Mouse (Mus musculus) Patski (cell line): ENCODE measurements at regions not wholly inside any gene's neighbourhood (a gene's known extent, or its start where the extent isn't known, plus 50 kb on each side); places are given as distances from the start of the nearest gene placed in this dataset.

Source experiments
- ATAC-seq: fragments of 100-300 bp; one replicate; pipeline ENCODE4 v1.8.0; 2021
- CTCF ChIA-PET: fragments of 350-600 bp; sonication (Branson Sonifier 250); formaldehyde crosslinking; loops from one replicate; lab custom pipeline; 2022; ENCODE audit warnings: inconsistent platforms; lab: Charles Lee
- POLR2A ChIA-PET: fragments of 350-600 bp; sonication (Branson Sonifier 250); formaldehyde crosslinking; loops from one replicate; lab custom pipeline; 2022; ENCODE audit warnings: antibody characterized with exemption, inconsistent platforms; lab: Charles Lee
- DNase-seq: peaks from one replicate; pipeline ENCODE4 v3.0.0-alpha.2; 2011; ENCODE audit warnings: low read depth, low spot score
- H3K27me3 ChIP-seq: fragments of 371-371 bp; one replicate; pipeline ENCODE4 v1.5.1; 2021
- CTCF ChIP-seq: fragments of 100-300 bp; IDR thresholded peaks from one replicate; pipeline ENCODE4 v1.5.1; 2021
- in situ Hi-C: fragments of 300-500 bp; cut with MboI; formaldehyde crosslinking; loops from 3 replicates; pipeline ENCODE4 v1.11.1; 2018; ENCODE audit warnings: low pct_unique_long_range_greater_than_20kb, mixed read lengths

- CTCF ChIA-PET: no interaction called here
- POLR2A ChIA-PET: no interaction called here
- H3K27me3 ChIP-seq: peaks cover 4% of the 10 kb centered on the region
- no peak for DNase-seq
- no peak for TF ChIP-seq CTCF
- in situ Hi-C loops: no loop called here
- ATAC-seq: no peak
Measured at GRCm38 (mm10) chr4:125882531-125882930, 141.8 kb upstream of the Csf3r start.

- DNase-seq (no peak), ATAC-seq (no peak)
- in situ Hi-C loops: no loop called here
- CTCF ChIA-PET: no interaction called here
- POLR2A ChIA-PET: no interaction called here
- H3K27me3 ChIP-seq: peaks cover 5% of the 10 kb centered on the region
- no peak for TF ChIP-seq CTCF
Measured at GRCm38 (mm10) chr4:125890510-125890909, 133.8 kb upstream of the Csf3r start.

GRCm38 (mm10) chr4:125893139-125893538 lies 131.2 kb upstream of the Csf3r start:
- no peak for TF ChIP-seq CTCF
- ChIA-PET CTCF (no interaction called here), POLR2A (no interaction called here)
- DNase-seq (no peak), ATAC-seq (no peak)
- H3K27me3 ChIP-seq: peaks cover 5% of the 10 kb centered on the region
- in situ Hi-C loops: no loop called here

GRCm38 (mm10) chr4:125897707-125898106 lies 126.6 kb upstream of the Csf3r start:
- DNase-seq (no peak), ATAC-seq (no peak)
- ChIA-PET CTCF (no interaction called here), POLR2A (no interaction called here)
- peaks cover 23% of the 10 kb centered on the region for H3K27me3 ChIP-seq
- in situ Hi-C loops: no loop called here
- TF ChIP-seq CTCF: no peak

- ChIA-PET CTCF (no interaction called here), POLR2A (no interaction called here)
- H3K27me3 ChIP-seq: peaks cover 23% of the 10 kb centered on the region
- in situ Hi-C loops: no loop called here
- ATAC-seq (no peak), DNase-seq (no peak)
- TF ChIP-seq CTCF: no peak
Measured at GRCm38 (mm10) chr4:125898631-125899348, 125.6 kb upstream of the Csf3r start.

- H3K27me3 ChIP-seq: peaks cover 30% of the 10 kb centered on the region
- TF ChIP-seq CTCF: no peak
- ATAC-seq (no peak), DNase-seq (no peak)
- in situ Hi-C loops: no loop called here
- ChIA-PET CTCF (no interaction called here), POLR2A (no interaction called here)
Measured at GRCm38 (mm10) chr4:125901546-125902276, 122.6 kb upstream of the Csf3r start.

- POLR2A ChIA-PET: no interaction called here
- in situ Hi-C loops: no loop called here
- H3K27me3 ChIP-seq: peaks cover 11% of the 10 kb centered on the region
- DNase-seq (no peak), ATAC-seq (no peak)
- TF ChIP-seq CTCF: no peak
- CTCF ChIA-PET: no interaction called here
Measured at GRCm38 (mm10) chr4:125906296-125906695, 118.1 kb upstream of the Csf3r start.

GRCm38 (mm10) chr4:125908901-125909300 lies 115.4 kb upstream of the Csf3r start:
- H3K27me3 ChIP-seq: peaks cover 9% of the 10 kb centered on the region
- POLR2A ChIA-PET: no interaction called here
- ATAC-seq (no peak), DNase-seq (no peak)
- CTCF ChIA-PET: no interaction called here
- no peak for TF ChIP-seq CTCF
- in situ Hi-C loops: no loop called here

- in situ Hi-C loops: no loop called here
- DNase-seq: peak; percentile 6
- no peak for ATAC-seq
- H3K27me3 ChIP-seq: peaks cover 3% of the 10 kb centered on the region
- no peak for TF ChIP-seq CTCF
- ChIA-PET CTCF (no interaction called here), POLR2A (no interaction called here)
Measured at GRCm38 (mm10) chr4:125911541-125912270, 112.6 kb upstream of the Csf3r start.

GRCm38 (mm10) chr4:125912444-125913049 lies 111.8 kb upstream of the Csf3r start:
- peaks cover 3% of the 10 kb centered on the region for H3K27me3 ChIP-seq
- POLR2A ChIA-PET: no interaction called here
- ATAC-seq: no peak
- CTCF ChIA-PET: no interaction called here
- in situ Hi-C loops: no loop called here
- DNase-seq: no peak
- TF ChIP-seq CTCF: no peak

GRCm38 (mm10) chr4:125915166-125915565 lies 109.2 kb upstream of the Csf3r start:
- POLR2A ChIA-PET: no interaction called here
- in situ Hi-C loops: no loop called here
- H3K27me3 ChIP-seq: no peaks in the 10 kb centered on the region
- CTCF ChIA-PET: no interaction called here
- no peak for ATAC-seq
- peak; percentile 17 for TF ChIP-seq CTCF
- no peak for DNase-seq
